Mouse (Mus musculus): ENCODE data around the gene 9830107B12Rik.

DNA sequence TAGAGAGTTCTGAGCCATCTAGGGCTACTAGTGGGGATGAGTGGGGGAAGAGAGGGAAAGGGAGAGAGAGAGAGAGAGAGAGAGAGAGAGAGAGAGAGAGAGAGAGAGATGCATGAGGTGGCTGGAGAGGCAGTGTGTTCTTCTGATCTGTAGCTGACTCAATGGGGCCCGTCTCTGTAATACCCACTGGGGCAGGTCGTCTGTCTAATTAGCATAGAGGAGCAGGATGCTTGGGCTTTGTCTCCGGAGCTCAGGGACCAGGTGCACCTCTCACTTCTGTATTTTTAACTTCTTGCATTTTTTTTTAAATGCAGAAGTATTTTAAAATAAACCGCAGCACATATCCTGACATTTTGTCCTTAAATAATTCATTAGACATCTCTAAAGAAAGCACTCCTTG, 38.7 kb downstream of the 9830107B12Rik start:
- TF ChIP-seq POLR2A (IDR thresholded peaks at IDR 0.05; ENCODE audit: low read depth, low read length) = no peak
- TF ChIP-seq CTCF (conservative IDR thresholded peaks at IDR 0.05; ENCODE audit: insufficient read depth, insufficient read length, low read depth, low read length) = no peak

Data from kidney, adult 2 months (tissue).